Mouse (Mus musculus) bone marrow macrophage, adult 2 months (primary cell): ENCODE measurements around the gene Prkn. TPM values are rescaled to one million over a fixed set of nuclear protein-coding genes. Genes with fewer than 3 reads are reported as not detected.

ENCODE experiments used
- H3K27ac ChIP-seq: 2 replicates; pipeline ENCODE4 v1.5.1; 2012; ENCODE audit warnings: low read depth, low read length; ENCODE audit not compliant: insufficient read depth
- H3K4me1 ChIP-seq: 2 replicates; pipeline ENCODE4 v1.6.1; 2012; ENCODE audit warnings: low read length; ENCODE audit not compliant: control insufficient read depth, insufficient read depth
- H3K4me3 ChIP-seq: 2 replicates; pipeline ENCODE4 v1.5.1; 2012; ENCODE audit warnings: mild to moderate bottlenecking, low read length, moderate library complexity; ENCODE audit not compliant: insufficient read depth
- CTCF ChIP-seq: IDR thresholded peaks from 2 replicates; pipeline ENCODE4 v1.5.1; 2012; ENCODE audit warnings: low read depth, mild to moderate bottlenecking, low read length, moderate library complexity
- POLR2A ChIP-seq: IDR thresholded peaks from 2 replicates; pipeline ENCODE4 v1.6.1; 2012; ENCODE audit warnings: mild to moderate bottlenecking, low read depth, low read length, borderline replicate concordance
- polyA plus RNA-seq: library from polyadenylated mRNA; stranded (reverse); fragments of >200 nt; gene quantifications from 2 replicates; pipeline ENCODE4 v1.2.4, GENCODE M21; 2012; ENCODE audit not compliant: missing spikeins, insufficient read depth, insufficient read length

Gene Prkn
- polyA plus RNA-seq, 1 experiment: 9.9 TPM

GRCm38 (mm10) chr17:11931641-11932040 is 1091.5 kb downstream of the Prkn start:
- no peak for TF ChIP-seq POLR2A
- no peak for TF ChIP-seq CTCF
- Histone ChIP-seq H3K27ac (no peak overlapping the region), H3K4me3 (no peak overlapping the region), H3K4me1 (no peaks in the 10 kb centered on the region)

DNA sequence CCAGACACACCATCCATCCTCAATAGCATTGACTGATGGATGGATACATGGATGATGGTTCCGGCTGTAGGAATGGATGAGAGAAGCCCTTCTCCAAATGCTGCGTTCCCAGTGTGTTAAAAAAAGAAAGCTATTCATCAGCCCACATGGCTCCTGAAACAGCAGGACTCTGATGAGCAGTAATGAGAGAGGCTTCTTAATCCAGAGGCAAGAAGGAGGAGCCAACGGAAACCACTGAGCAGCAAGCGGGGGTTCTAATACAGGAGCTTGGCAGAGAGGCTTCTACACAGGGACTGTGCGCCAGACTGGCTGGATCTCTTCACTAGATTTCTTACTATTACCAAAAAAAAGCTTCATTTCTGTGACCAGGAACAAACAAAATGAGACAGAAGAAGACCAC is 1093.6 kb downstream of the Prkn start:
- no peak overlapping the region for H3K27ac ChIP-seq
- H3K4me3 ChIP-seq: no peak overlapping the region
- TF ChIP-seq CTCF (no peak), POLR2A (no peak)
- no peaks in the 10 kb centered on the region for H3K4me1 ChIP-seq

DNA sequence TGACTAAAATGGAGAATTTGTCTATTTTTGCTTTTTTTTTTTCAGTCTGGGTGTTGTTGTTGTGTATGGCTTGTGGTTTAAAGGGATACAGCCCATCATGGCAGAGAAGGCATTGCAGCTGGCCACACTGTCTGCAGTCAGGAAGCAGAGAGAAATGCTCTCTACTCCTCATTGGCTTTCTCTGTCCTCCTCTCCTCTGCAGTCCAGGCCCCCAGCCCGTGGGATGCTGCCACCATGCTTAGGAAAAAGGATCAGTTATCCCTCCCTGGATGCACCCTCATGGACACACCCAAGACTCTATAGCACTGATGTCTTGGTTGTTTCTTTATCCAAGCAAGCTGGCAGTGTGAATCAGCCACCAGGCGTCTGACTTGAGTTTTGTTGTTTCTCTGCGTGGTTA is 1107.3 kb downstream of the Prkn start:
- no peak overlapping the region for H3K27ac ChIP-seq
- H3K4me1 ChIP-seq: no peaks in the 10 kb centered on the region
- H3K4me3 ChIP-seq: no peak overlapping the region
- no peak for TF ChIP-seq POLR2A

DNA sequence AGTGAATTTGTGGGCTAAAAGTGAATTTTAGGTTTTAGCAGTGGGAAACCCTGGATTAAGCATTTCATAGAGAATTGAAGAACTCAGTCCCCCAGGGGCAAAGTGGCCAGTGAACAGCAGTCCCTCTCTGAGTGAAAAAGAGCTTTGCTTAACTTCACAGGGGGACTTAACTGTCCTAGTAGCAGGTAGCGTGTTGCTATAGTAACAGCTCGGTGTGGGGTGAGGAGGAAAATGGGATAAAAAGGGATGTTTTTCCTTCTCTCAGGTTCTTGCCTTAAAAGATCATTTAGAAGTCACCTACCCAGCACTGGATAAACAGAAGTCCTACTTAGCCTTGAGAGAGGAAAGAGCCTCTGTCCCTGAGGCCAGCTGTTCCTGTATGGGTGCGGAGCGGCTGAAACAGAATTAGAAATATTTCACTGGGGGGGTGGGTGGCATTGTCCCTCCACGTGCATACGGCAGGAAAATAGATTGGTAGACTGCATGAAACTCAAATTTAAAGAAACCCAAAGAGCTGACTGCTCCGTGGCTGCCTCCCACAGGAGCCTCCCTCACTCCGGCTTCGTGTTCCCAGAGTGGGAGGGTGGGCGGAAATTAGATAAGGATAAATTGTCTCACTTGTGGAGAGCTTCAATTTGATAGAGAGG is 1109.5 kb downstream of the Prkn start:
- Histone ChIP-seq H3K4me3 (no peak overlapping the region), H3K4me1 (no peaks in the 10 kb centered on the region), H3K27ac (no peak overlapping the region)
- TF ChIP-seq CTCF (no peak), POLR2A (no peak)

DNA sequence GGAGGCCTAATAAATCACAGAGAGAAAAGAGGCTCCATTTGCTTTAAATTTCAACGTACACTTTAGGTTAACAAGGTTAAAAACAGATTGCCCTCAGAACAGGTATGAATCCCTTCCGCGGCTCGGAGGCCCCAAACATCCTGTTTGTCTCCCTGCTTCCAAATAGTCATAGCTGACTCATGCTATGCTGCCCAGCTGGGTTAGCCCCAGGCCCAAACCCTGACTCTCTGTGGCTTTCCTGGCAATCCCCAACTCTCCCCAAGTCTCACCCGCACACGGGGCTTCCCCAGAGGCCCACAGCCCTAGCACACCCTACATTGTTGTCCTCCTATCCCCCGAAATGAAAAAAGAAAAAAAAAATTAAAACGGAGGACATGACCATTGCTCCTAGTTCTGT is 1110.0 kb downstream of the Prkn start:
- Histone ChIP-seq H3K27ac (no peak overlapping the region), H3K4me3 (no peak overlapping the region), H3K4me1 (no peaks in the 10 kb centered on the region)
- TF ChIP-seq POLR2A (no peak), CTCF (no peak)

DNA sequence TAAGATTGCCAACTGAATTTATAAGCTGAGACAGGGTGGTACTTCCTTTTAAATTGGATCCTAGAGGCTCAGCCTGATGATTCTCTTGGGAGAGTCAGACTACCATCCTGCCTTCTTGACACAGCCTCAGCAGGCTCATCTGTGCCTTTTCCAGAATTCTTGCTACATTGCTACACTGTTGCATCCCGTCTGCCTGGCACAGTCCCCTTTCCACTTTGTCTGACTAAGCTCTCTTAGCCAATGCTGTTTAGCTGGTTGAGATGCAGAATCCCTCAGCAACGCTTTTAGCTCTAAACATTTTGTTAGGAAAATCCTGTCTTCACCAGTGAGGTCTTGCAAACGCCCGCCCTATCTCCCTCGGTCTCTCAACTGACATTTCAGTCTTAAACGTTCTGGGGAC is 1115.1 kb downstream of the Prkn start:
- H3K27ac ChIP-seq: no peak overlapping the region
- H3K4me1 ChIP-seq: no peaks in the 10 kb centered on the region
- no peak overlapping the region for H3K4me3 ChIP-seq
- no peak for TF ChIP-seq CTCF
- no peak for TF ChIP-seq POLR2A

- H3K27ac ChIP-seq: no peak overlapping the region
- TF ChIP-seq CTCF (no peak), POLR2A (no peak)
- no peak overlapping the region for H3K4me3 ChIP-seq
These were observed 1120.3 kb downstream of the Prkn start for GRCm38 (mm10) chr17:11960492-11960891.

DNA sequence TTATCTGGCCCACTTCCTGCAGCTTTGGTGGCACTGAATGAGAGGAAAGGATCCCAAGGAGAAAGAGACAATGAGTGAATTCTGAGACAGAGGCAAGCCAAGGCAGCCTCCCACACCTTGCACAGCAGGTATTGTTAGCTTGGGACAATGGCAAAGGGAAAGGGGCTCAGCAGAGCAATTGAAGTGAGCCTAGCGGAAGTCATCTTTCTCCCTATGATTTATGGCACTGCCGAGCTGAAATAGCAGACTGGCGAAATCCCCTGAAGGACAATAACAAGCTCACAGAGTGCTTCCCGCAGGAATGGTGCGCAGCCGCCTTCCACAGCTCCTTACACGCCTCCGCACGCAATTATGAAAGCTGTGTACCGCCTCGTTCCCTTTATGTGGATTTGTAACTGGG is 1122.6 kb downstream of the Prkn start:
- Histone ChIP-seq H3K27ac (no peak overlapping the region), H3K4me1 (no peaks in the 10 kb centered on the region), H3K4me3 (no peak overlapping the region)
- no peak for TF ChIP-seq CTCF
- no peak for TF ChIP-seq POLR2A

More at GRCm38 (mm10) chr17:11960492-11960891, 1120.3 kb downstream of the Prkn start:
- no peaks in the 10 kb centered on the region for H3K4me1 ChIP-seq

DNA sequence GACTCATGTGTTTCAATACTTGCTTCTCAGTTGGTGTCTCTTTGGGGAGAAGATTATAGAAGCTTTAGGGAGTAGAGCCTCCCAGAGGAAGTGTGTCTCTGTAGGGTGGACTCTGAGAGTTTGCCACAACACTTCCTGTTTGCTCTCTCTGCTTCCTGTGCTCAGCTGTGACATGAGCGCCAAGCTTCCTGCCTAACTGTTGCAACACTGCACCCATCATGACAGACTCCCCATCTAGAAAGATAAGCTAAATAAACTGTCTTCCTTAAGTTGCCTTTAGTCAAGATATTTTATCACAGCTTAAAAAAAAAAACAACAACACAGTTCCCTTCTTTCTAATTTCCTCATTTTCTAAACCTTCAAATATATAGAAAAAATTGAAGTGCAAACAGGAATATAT is 1130.0 kb downstream of the Prkn start:
- H3K4me3 ChIP-seq: no peak overlapping the region
- TF ChIP-seq POLR2A: no peak
- TF ChIP-seq CTCF: no peak
- no peak overlapping the region for H3K27ac ChIP-seq

DNA sequence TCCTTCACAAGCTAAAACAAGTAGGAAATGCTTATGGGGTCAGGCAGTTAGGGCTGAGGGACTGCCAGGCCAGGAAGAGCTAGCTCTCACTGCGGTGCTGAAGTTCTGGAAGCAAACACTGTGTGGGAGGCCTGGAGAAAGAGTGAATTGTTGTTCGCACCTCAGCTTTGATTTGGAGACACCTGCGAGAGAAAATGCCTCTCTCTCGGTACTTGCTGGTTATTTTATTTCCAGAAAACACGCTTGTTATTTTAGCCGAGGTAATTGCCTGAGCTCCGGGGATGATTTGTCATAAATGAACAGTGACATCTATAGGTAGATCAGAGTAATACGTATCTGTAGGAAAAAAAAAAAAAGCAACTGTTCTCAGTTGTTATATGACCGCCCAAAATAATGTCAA is 1132.4 kb downstream of the Prkn start:
- Histone ChIP-seq H3K4me3 (no peak overlapping the region), H3K27ac (no peak overlapping the region), H3K4me1 (no peaks in the 10 kb centered on the region)
- TF ChIP-seq CTCF (no peak), POLR2A (no peak)

More for the DNA sequence above, 1130.0 kb downstream of the Prkn start:
- H3K4me1 ChIP-seq: no peaks in the 10 kb centered on the region
